Mouse (Mus musculus): ENCODE results near the gene Map3k14. TPM values are rescaled to one million over a fixed set of nuclear protein-coding genes. Genes with fewer than 3 reads are reported as not detected.

The Map3k14 gene
- total RNA-seq, 2 experiments from 2014 or later, result 2.9 to 3.5 TPM

DNA sequence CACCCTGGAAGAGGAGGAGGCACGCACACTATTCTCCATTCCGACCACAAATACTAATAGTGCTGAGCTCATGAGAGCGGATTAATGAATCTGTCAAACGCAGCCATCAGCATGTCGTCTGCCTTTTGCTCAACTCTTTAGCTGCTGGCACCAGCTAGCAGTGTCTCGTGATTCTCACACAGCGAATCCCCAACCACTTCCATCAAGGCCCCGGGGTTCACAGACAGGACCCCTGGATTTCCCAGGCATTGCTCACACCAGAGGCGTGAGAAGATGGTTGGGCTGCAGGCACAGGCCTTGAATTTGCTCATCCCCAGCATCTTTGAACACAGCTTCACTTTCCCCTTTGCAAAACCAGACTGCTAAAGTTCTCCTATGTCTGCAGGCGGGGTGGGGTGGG is 18.0 kb upstream of the Map3k14 start:
- no peak for DNase-seq (ENCODE audit: extremely low spot score in 1 of 2, low spot score in 2 of 2)
- intact Hi-C loops (cut with DNase I), result no loop called here

DNA sequence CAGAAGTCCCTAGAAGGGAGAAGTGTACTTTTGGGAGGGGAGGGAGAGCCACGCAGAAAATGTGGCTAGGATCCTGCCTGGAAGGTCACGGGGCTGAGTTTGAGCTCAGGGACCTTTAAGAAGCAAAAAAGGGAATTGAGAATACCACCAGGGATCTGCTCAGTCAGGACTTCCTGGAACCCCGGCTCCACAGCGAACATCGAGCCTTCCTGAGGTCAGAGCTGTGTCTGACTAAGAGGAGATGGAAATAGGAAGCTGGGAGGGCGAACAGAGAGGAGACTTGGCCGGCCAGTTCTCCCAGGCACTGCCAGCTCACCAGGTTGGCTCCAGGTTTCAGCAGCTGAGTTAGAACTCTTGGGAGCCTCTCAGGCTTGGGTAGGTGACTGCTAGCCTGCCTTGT is 14.5 kb upstream of the Map3k14 start:
- intact Hi-C loops (cut with DNase I), result no loop called here
- DNase-seq (ENCODE audit: extremely low spot score in 1 of 2, low spot score in 2 of 2), result no peak

DNA sequence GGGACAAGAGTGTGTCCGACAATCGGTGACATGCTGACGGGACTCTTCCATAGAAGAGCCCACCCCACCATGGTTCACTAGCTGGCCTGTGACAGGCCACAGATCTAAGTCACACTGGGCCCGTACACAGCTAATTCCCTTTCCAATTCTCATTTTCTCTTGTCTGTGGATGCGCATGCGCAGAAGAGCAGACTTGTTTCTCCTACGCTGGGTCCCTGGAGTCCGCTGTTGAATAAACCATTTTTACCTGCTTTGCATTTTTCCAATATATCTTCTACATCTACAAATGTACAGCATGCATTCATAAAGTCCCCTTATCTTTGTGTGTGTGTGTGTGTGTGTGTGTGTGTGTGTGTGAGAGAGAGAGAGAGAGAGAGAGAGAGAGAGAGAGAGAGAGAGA is 9.2 kb upstream of the Map3k14 start:
- no peak for DNase-seq (ENCODE audit: extremely low spot score in 1 of 2, low spot score in 2 of 2)
- intact Hi-C loops (cut with DNase I), result no loop called here

DNA sequence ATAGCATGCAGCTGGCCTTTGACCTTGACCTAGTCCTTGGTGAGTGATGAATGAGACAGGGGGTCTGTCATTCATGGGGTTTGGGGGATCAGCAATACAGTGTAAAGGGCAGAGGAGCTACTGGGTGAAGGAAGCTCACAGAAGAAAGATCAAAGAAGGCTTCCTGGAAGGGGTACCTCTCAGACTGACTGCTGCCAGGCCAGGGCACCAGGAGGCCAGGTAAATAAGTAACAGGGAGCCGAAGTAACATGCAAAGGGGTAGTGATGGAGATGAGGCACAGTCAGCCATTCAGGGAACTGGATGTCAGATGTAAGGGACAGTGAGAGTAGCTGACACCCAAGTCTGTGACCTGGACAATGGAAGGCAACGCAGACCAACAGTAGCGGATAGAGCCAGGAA is 5.6 kb upstream of the Map3k14 start:
- DNase-seq (ENCODE audit: extremely low spot score in 1 of 2, low spot score in 2 of 2), result no peak
- intact Hi-C loops (cut with DNase I), result no loop called here

DNA sequence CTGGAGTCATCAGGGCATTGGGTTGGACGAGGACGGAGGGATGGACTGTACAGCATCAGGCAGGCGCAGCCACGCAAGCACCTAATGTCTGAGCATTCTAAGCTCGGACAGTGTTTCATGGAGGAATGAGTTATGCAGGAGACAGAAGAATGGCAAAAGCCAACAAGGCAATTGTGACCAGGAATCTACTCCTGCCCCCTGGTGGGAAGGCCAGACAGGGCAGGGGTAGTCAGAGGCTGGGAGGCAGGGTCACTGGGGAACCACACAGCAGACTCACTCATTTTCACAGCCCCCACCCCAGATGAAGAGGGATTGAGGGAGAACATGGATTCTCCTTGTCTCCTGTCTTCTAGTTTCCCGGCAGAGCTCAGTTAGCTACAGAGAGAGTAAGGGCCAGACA is 4.7 kb upstream of the Map3k14 start:
- intact Hi-C loops (cut with DNase I), result no loop called here
- DNase-seq (ENCODE audit: extremely low spot score in 1 of 2, low spot score in 2 of 2), result peak in 1 of 2 experiments; percentile 53

DNA sequence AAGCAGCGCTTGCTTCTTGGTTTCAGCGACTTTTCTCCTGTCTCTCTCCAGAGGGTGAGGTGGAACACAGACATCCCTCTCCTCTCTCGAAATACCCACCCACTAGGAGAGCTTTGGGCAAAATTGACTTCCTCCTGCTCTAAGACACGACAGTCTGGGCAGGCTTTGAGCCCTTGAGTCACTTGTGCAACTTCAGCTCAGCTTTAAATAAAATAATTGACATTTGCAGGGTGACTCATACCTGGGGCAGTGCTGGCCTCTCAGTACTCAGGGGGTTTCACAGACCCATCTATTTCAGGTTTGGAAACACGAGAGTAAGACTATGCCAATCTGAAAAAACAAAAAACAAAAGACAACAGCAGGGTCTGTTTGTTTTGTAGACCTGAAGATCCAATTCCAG is 2.2 kb upstream of the Map3k14 start:
- intact Hi-C loops (cut with DNase I), result loop anchor here (5.0 kb wide), 1 partner anchor 53 kb away; no protein-coding TSS in a partner anchor
- DNase-seq (ENCODE audit: extremely low spot score in 1 of 2, low spot score in 2 of 2), result no peak

DNA sequence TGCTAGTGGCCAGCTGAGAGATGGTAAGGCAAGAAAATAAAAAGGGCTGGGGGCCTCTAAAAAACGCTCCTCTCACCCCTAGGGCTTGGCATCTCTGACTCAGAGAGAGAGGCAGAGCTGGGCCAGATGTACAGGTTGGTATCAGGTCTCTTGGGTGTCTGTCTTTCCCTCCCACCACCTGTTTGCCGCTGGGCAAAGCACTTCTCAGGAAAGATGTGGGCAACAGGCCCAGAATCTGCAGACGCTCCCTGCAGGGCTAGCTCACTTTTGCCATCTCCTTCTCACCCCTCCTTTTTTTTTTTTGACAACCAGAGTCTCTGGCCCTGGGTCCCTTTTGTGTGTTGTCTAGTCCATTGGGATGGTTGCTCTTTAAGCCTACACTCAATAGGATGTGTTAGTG is 1.6 kb upstream of the Map3k14 start:
- intact Hi-C loops (cut with DNase I), result loop anchor here (5.0 kb wide), 1 partner anchor 53 kb away; no protein-coding TSS in a partner anchor
- DNase-seq (ENCODE audit: extremely low spot score in 1 of 2, low spot score in 2 of 2), result no peak

DNA sequence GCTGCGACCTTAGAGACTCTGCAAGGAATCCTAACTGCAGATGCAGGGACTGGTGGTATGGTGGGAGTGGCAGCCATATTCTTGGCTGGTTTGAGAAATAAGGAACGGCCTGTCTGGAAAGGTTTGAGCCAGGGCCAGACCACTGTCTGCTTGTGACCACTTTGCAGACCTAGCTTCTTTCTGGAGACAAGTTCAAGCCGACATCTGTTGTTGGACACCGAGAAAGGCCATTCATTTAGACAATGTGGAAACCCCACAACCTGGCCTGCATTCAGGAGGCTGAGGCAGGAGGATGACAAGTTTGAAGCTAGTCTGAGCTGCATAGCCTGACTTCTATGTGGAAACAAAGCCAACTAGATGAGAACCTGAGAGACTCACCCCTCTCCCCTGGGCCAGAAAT is 1.1 kb upstream of the Map3k14 start:
- no peak for DNase-seq (ENCODE audit: extremely low spot score in 1 of 2, low spot score in 2 of 2)
- intact Hi-C loops (cut with DNase I), result loop anchor here (5.0 kb wide), 1 partner anchor 54 kb away; no protein-coding TSS in a partner anchor

DNA sequence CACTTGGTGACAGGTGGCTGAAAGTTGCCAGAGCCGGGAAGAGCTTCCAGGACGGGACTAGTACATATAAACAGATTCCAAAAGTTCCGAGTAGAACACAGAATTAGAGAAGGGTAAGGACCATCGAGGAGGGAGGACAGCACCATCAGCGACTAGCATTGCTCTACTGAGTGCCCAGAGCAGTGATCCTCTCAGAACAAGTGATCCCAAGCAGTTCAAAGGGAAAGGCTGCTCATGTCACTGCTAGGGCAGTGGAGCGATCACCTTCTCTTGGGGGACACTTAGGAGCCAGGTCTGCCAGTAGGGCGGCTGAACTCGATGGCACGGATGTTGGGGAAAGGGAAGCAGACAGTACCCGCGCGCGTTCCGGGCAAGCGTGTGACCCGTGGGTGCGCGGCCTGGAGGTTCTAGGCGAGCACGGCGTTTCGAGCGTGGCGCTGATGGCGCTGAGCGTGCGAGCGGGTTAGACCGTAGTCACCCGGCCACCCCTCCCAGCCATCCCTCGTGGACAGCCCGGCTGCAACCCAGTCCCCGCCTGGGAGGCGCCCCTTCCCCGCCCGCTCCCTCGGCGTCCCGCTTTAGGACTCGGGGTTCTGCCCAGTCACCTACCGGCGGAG is 435 bp downstream of the Map3k14 start:
- DNase-seq (ENCODE audit: extremely low spot score in 1 of 2, low spot score in 2 of 2), result no peak
- intact Hi-C loops (cut with DNase I), result loop anchor here (5.0 kb wide), 1 partner anchor 55 kb away; no protein-coding TSS in a partner anchor

DNA sequence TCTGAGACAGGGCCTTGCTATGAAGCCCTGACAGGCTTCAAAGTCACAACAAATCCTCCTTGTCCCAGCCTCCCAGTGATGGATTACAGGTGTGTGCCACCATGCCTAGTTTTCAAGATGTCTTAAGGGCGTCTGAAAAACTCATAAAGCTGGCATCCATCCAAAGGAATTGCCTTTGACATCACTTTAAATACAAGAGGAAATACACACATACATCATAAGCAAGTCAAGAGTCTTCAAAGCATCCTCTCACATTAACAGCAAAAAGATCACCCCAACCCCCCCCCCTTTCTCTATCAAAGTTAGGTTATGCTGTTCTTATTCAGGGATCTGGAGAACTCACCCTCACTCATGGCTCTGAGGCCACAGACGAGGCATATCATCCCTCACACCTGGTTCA is 1.4 kb downstream of the Map3k14 start:
- DNase-seq (ENCODE audit: extremely low spot score in 1 of 2, low spot score in 2 of 2), result no peak
- intact Hi-C loops (cut with DNase I), result loop anchor here (5.0 kb wide), 1 partner anchor 56 kb away; no protein-coding TSS in a partner anchor

DNA sequence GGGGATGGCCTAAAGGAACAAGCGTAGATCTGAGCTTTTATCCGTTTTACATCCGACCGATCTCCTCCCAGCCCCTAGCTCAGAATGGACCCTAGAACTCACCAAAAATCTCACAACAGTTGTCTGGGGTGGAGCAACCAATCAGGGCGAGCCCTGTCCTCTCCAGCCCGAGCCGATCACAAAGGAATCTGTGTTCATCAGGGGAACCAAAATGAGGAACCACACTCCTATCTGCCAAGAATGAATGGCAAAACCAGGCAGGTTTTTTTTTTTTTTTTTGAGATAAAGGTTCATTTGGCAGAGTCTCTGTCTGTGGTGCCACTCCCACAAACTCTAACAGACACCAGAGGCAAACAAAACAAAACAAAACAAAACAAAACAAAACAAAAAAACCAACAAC is 2.1 kb downstream of the Map3k14 start:
- intact Hi-C loops (cut with DNase I), result loop anchor here (5.0 kb wide), 1 partner anchor 57 kb away; no protein-coding TSS in a partner anchor

DNA sequence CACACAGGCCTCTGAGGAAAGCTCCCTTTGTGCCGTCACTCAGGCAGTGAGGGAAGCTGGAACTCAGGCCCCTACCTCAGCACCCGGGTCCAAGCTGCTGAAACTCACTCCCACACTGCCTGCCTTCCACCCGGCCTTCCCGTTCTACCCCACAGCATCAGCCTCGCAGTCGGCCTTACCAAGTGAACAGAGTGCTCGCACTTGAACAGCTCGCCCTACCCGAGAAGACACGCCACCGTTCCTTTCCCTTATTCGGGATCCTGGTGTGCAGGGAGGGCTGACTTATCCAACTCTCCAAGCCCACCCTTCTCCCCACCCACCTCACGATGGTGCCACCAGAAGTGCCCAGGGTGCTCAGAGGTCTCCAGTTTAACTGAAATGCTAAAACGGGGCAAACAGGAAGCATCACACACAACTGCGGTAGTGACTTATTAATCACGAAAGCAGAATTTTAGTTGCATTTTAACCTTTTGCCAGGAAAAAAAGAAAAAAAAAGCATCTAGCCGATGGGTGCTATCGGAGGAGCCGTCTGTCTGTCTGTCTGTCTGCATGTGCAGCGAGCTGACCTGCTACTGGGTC is 2.8 kb downstream of the Map3k14 start:
- no peak for DNase-seq (ENCODE audit: extremely low spot score in 1 of 2, low spot score in 2 of 2)
- intact Hi-C loops (cut with DNase I), result loop anchor here (5.0 kb wide), 1 partner anchor 58 kb away; no protein-coding TSS in a partner anchor

More for the DNA sequence above, 2.1 kb downstream of the Map3k14 start:
- DNase-seq (ENCODE audit: extremely low spot score in 1 of 2, low spot score in 2 of 2), result no peak

DNA sequence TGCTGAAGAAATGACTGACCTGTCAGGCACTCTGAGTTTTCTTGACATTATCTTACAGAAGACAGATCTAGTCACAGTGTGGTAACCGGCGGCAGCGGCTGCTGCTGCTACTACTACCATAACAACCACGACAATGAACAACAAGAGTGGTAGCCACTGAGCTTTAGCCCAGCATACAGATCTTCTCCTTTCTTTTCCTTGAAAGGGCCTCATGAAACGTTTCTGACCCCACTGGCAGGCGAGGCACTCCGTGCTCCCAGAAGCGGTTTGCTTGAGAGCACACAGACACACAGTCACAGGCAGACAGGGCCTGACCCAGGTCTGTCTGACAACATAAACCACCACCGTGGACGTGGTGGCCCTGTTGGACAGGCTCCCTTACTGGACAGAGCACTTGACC is 3.7 kb downstream of the Map3k14 start:
- intact Hi-C loops (cut with DNase I), result no loop called here
- DNase-seq (ENCODE audit: extremely low spot score in 1 of 2, low spot score in 2 of 2), result no peak

DNA sequence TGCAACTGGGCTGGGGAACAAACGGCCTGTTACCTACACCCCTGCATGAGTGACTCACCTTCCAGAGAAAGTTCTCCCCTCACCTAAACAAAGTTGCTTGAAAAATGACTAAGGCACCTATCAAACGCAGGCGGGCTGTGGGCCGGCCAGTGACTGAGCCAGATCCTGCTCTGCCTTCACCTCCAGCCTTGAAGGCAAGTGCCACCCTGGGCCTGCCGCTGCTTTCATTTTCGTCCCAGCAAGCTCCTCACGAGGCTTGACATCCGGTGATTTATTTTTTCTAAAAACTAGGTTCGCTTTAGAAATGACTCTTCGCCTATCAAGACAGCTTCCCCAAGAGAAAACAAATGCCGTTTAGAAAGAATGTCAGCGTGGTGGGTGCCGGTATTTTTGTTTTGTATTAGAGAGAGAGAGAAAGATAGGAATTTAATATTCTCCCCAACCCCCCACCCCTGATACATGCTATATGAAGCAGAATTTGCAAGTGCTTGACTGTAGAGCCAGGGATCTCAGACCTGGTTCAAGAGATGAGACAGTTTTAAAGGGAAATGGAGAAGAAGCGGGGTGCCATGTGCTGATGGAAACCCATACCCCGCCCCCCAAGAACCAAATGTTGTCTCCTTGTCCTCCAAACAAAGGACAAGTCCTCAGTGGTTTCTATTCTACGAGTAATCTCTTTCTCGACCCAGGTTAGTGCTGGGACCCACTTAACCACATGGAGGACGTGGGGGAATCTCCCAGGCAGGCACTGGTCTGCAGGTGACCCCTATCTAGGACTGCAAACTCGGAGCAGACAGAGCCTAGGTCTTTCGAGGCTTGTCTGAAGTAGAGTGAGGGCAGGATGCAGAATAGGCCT is 4.6 kb downstream of the Map3k14 start:
- DNase-seq (ENCODE audit: extremely low spot score in 1 of 2, low spot score in 2 of 2), result no peak
- intact Hi-C loops (cut with DNase I), result no loop called here

DNA sequence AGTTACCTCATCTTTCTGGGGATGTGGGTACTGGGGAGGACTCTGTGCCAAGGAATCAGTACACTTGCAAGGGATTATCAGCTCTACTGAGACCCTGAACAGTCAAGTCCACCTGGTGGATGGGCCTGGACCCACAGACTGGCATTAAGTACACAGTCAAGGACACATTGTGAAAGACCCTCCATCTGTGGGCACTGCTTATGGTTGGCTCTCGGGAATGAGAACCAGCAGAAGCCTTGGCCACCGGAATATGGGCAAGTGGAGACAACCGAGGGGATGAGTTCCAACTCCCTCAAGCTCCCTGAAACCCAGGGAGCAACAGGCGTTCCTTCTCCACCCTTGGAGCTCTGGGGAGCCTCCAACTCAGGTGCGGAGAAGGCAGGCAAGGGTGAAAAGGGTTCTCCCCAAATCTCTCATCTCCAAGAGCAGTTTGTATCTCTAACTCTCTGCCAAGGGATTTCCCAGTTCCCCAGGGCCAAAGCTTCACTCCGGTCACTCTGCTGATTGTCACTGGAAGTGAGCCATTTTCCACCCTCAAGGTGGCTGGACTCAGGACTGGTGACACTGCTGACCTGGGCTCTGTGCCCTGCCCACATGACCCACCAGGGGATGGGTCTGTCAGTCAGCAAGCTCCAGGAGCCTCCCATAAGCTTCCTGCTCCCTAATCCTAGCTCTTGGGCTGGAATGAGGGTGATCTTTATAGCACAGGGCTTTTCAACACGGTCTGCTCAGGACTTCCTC is 5.4 kb downstream of the Map3k14 start:
- DNase-seq (ENCODE audit: extremely low spot score in 1 of 2, low spot score in 2 of 2), result no peak
- intact Hi-C loops (cut with DNase I), result no loop called here

DNA sequence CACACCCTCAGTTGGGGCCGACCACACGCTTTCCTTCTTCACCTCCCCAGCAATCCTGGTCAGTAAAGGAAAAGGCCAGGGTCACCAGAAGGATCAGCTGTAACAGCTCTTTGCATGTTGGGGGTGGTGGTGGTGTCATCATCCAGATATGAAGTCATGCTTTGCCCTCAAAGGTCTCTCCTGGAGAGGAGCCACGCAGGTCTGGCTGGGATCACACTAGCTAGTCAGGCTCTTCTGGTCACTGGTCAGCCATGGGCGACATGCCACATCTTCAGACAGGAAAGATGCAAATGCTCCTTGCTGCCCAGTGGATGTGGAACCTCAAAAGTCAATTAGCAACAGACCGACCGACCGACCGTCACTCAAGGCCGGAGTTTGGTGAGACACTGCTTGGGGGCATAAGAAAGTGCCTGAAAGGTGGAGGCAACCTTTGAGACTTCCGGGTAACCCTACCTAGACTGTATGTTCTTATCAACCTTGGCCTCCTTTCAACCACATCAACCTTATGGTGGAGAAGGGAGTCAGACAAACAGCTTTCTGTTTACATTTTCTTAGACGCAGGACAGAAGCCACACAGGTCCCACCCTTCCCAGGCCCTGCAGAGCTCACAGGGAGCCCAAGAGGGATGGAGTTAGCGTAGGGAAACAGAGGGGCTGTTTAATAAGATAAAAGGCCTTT is 6.6 kb downstream of the Map3k14 start:
- no peak for DNase-seq (ENCODE audit: extremely low spot score in 1 of 2, low spot score in 2 of 2)
- intact Hi-C loops (cut with DNase I), result no loop called here

DNA sequence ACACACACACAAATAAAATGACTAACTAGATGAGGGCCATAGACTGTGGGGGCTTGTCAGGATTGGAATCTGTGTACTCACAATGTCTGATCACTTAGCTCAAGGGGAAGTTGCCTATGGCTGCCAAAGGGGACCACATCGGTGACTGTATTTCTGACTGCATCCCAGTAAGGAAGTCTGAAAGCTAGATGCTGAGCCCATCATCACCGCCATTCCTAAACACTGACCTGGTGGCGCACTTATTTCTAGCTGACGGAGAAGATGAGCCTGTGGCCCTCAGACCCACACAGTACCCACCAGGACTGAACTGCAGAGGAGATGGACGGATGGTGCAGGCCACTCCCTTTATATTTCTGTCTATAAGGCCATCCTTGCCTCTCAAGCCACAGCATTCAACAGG is 7.2 kb downstream of the Map3k14 start:
- intact Hi-C loops (cut with DNase I), result no loop called here

DNA sequence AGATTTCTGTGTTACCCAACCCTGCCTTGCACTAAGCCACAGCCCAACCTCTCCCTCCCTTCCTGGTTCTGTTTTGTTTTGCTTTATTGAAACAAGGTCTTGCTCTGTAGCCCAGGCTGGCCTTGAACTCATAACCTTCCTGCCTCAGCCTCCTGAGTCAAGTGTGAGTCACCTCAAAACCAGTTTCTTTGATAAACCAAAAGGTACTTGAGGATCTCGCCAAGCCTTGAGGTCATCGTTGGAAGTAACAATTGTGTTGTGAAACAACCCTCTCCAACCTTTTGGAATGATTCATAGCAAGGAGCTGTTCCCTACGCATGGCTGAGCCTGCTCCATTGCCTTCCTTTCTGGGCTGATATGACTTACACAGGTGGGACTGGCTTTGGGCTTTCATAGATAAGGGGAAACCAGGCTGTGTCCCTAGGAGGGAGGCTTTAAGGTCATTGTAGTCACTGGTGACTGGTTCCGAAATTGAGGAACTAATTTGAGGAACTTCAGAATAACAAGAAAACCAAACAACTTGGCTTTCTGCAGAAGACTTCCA is 9.3 kb downstream of the Map3k14 start:
- intact Hi-C loops (cut with DNase I), result no loop called here
- DNase-seq (ENCODE audit: extremely low spot score in 1 of 2, low spot score in 2 of 2), result no peak

More for the DNA sequence above, 7.2 kb downstream of the Map3k14 start:
- no peak for DNase-seq (ENCODE audit: extremely low spot score in 1 of 2, low spot score in 2 of 2)

All from left cerebral cortex, postnatal 10 days (tissue).